Comparison of ENCODE assay signal across 8 mouse cellular contexts in genomic region chr12:16894396-16895220, GRCm38 (mm10). TPM values are rescaled to one million over a fixed set of nuclear protein-coding genes. Genes with fewer than 3 reads are reported as not detected.
DNase-seq lines count a peak whose midpoint lies in the region; ATAC-seq and TF ChIP-seq lines count a peak whose summit lies in the region.

Rock2 (plus strand) TSS chr12:16894895.

- peak within 1 kb of the TSS; percentile 77 for H3K4me2 ChIP-seq in lung, embryonic 16.5 days (ENCODE audit: low read depth, low read length)

- TF ChIP-seq POLR2A in olfactory bulb, adult 2 months (IDR thresholded peaks at IDR 0.05; ENCODE audit: insufficient read depth, low read depth, low read length), result peak; percentile 42

- peak; percentile 92 for DNase-seq in MN1 (ENCODE audit: low spot score)
- peak; percentile 83 for DNase-seq in cerebellum, adult 8-10 months
- peak; percentile 74 for DNase-seq in forelimb bud, embryonic 11.5 days (ENCODE audit: low read depth, low spot score)
- DNase-seq in heart, postnatal 4 days, result peak; percentile 92
- DNase-seq in layer of hippocampus, adult 9-11 months, result peak; percentile 80
- peak; percentile 75 to 76 for DNase-seq in thymus, adult 18-20 months

- peaks cover 24% of the 10 kb centered on the region for H3K4me1 ChIP-seq in lung, embryonic 16.5 days (replicated peaks; ENCODE audit: control insufficient read depth, insufficient read depth, low read length)
- H3K4me1 ChIP-seq in olfactory bulb, adult 2 months (ENCODE audit: control insufficient read depth, insufficient read depth, low read length), result peaks cover 3% of the 10 kb centered on the region; the same call in 1 of the 2 replicates

- H3K27me3 ChIP-seq in lung, embryonic 16.5 days (ENCODE audit: control insufficient read depth, insufficient read depth, low read depth, low read length), result no peaks in the 10 kb centered on the region

- ATAC-seq in lung, embryonic 16.5 days (ENCODE audit: low read depth), result peak; percentile 94

- under 1% methylated on average over 67 of the region's 130 CpGs for WGBS in lung, embryonic 16.5 days
- WGBS in olfactory bulb, adult 2 months, result 1% methylated on average over 125 of the region's 130 CpGs

- H3K4me3 ChIP-seq in lung, embryonic 16.5 days (ENCODE audit: low read length), result peak within 1 kb of the TSS; percentile 88
- peak within 1 kb of the TSS; percentile 84 for H3K4me3 ChIP-seq in olfactory bulb, adult 2 months (ENCODE audit: insufficient read depth, low read depth, low read length)

- peak within 1 kb of the TSS; percentile 93 for H3K9ac ChIP-seq in lung, embryonic 16.5 days (ENCODE audit: low read length)

- no peaks in the 10 kb centered on the region for H3K36me3 ChIP-seq in lung, embryonic 16.5 days (ENCODE audit: control insufficient read depth, insufficient read depth, low read length)

- no peaks in the 10 kb centered on the region for H3K9me3 ChIP-seq in lung, embryonic 16.5 days (ENCODE audit: control insufficient read depth, low read length)

- TF ChIP-seq CTCF in olfactory bulb, adult 2 months (IDR thresholded peaks at IDR 0.05; ENCODE audit: insufficient read depth, low read depth, low read length), result no peak

- H3K27ac ChIP-seq in lung, embryonic 16.5 days (ENCODE audit: low read length), result peak within 1 kb of the TSS; percentile 98
- H3K27ac ChIP-seq in olfactory bulb, adult 2 months (ENCODE audit: insufficient read depth, low read depth, low read length), result peak within 1 kb of the TSS; percentile 74

RNA-seq across cellular contexts. Expression of gene Rock2, which starts in this region (rescaled TPM):
- total RNA-seq in heart, postnatal 4 days (2021), result 10 to 100 TPM; 93.4 to 98.4 TPM
- 15.3 and 15.7 TPM in 2 replicates for polyA plus RNA-seq in lung, embryonic 16.5 days (2015; fragmentation: Nextera tagmentation; extraction: Ambion mirVana)
- polyA plus RNA-seq in olfactory bulb, adult 2 months (2012; ENCODE audit: insufficient read depth, insufficient read length, low replicate concordance, missing spikeins), result 111 TPM in 1 of 2 replicates, not detected in the other

Comparison
In these comparisons a context has a peak if more than half of its experiments do, and no peak if none do; other contexts are left out.
1. Peak in every context shown above with its lines: DNase-seq, ATAC-seq, H3K4me3 ChIP-seq and H3K27ac ChIP-seq.